Mouse (Mus musculus): Measurements from ENCODE around the gene Rpl36a. TPM values are rescaled to one million over a fixed set of nuclear protein-coding genes. Genes with fewer than 3 reads are reported as not detected.

Rpl36a gene
- total RNA-seq, 2 experiments from 2014 or later: 186 TPM

Other genes starting within 250 kb of the Rpl36a start
- under 1 TPM; 0.37 to 0.67 TPM for gene Drp2, start 181.1 kb upstream of the Rpl36a start, total RNA-seq (2021)
- gene Taf7l, start 109.2 kb upstream of the Rpl36a start, total RNA-seq (2021): not detected
- gene Timm8a1, start 43.8 kb upstream of the Rpl36a start, total RNA-seq (2021): 10 to 100 TPM; 28.7 to 36.0 TPM
- under 1 TPM; 0.81 to 0.84 TPM for gene Btk, start 2.1 kb upstream of the Rpl36a start, total RNA-seq (2021)
- gene Gla, start 15.5 kb downstream of the Rpl36a start, total RNA-seq (2021): 1 to 10 TPM; 2.2 to 2.4 TPM
- 10 to 100 TPM; 91.6 to 94.5 TPM for gene Hnrnph2, start 15.5 kb downstream of the Rpl36a start, total RNA-seq (2021)
- gene Armcx4, start 100.9 kb downstream of the Rpl36a start, total RNA-seq (2021): 10 to 100 TPM; 23.8 to 25.6 TPM
- 10 to 100 TPM; 14.3 to 15.7 TPM for gene Armcx1, start 132.3 kb downstream of the Rpl36a start, total RNA-seq (2021)
- gene Armcx6, start 165.8 kb downstream of the Rpl36a start, total RNA-seq (2021): 1 to 10 TPM; 6.1 to 6.3 TPM
- 10 to 100 TPM; 46.4 to 49.5 TPM for gene Armcx3, start 170.9 kb downstream of the Rpl36a start, total RNA-seq (2021)
- 10 to 100 TPM; 28.2 to 34.1 TPM for gene Armcx2, start 223.6 kb downstream of the Rpl36a start, total RNA-seq (2021)

All from heart, postnatal 10 days (tissue).